Mouse (Mus musculus): ENCODE data around the gene Drc7. TPM values are rescaled to one million over a fixed set of nuclear protein-coding genes. Genes with fewer than 3 reads are reported as not detected.
"Not testable (repeated sequence)": the region's sequence is repeated elsewhere in the genome, so short reads cannot be mapped to it uniquely, and the experiment has no call there.

The Drc7 gene
- total RNA-seq (2021) = not detected
- long read RNA-seq, experiment 1 = 0 reads
- long read RNA-seq, experiment 2 = 0 reads

- DNase-seq (ENCODE audit: low spot score in 2 of 2) = no peak
Measured at GRCm38 (mm10) chr8:95054927-95055510, at the start of gene Drc7. TSS of gene Drc7 (plus strand) at chr8:95055103.

GRCm38 (mm10) chr8:95012442-95012919 is 42.4 kb upstream of the Drc7 start:
- no peak for DNase-seq (ENCODE audit: low spot score in 2 of 2)

GRCm38 (mm10) chr8:95015866-95016265 is 39.0 kb upstream of the Drc7 start:
- no peak for DNase-seq (ENCODE audit: low spot score in 2 of 2)

- no peak for DNase-seq (ENCODE audit: low spot score in 2 of 2)
Measured at GRCm38 (mm10) chr8:95016684-95017083, 38.2 kb upstream of the Drc7 start.

- no peak for DNase-seq (ENCODE audit: low spot score in 2 of 2)
Measured at GRCm38 (mm10) chr8:95017451-95017850, 37.5 kb upstream of the Drc7 start, which contains the start of gene Adgrg3. TSS of gene Adgrg3 (plus strand) at chr8:95017692.

- no peak for DNase-seq (ENCODE audit: low spot score in 2 of 2)
Measured at GRCm38 (mm10) chr8:95017969-95018635, 36.8 kb upstream of the Drc7 start.

- DNase-seq (ENCODE audit: low spot score in 2 of 2) = no peak
Measured at GRCm38 (mm10) chr8:95020293-95020777, 34.6 kb upstream of the Drc7 start.

GRCm38 (mm10) chr8:95020821-95021220 is 34.1 kb upstream of the Drc7 start:
- no peak for DNase-seq (ENCODE audit: low spot score in 2 of 2)

- DNase-seq (ENCODE audit: low spot score in 2 of 2) = no peak
Measured at GRCm38 (mm10) chr8:95023201-95023600, 31.7 kb upstream of the Drc7 start.

- DNase-seq (ENCODE audit: low spot score in 2 of 2) = no peak
Measured at GRCm38 (mm10) chr8:95024387-95024786, 30.5 kb upstream of the Drc7 start.

- no peak for DNase-seq (ENCODE audit: low spot score in 2 of 2)
Measured at GRCm38 (mm10) chr8:95025421-95025820, 29.5 kb upstream of the Drc7 start.

- not testable (repeated sequence) for DNase-seq (ENCODE audit: low spot score in 2 of 2)
Measured at GRCm38 (mm10) chr8:95028391-95028790, 26.5 kb upstream of the Drc7 start.

- no peak for DNase-seq (ENCODE audit: low spot score in 2 of 2)
Measured at GRCm38 (mm10) chr8:95037106-95037925, 17.6 kb upstream of the Drc7 start.

- no peak for DNase-seq (ENCODE audit: low spot score in 2 of 2)
Measured at GRCm38 (mm10) chr8:95041883-95042784, 12.8 kb upstream of the Drc7 start.

GRCm38 (mm10) chr8:95044811-95045210 is 10.1 kb upstream of the Drc7 start:
- DNase-seq (ENCODE audit: low spot score in 2 of 2) = no peak

- no peak for DNase-seq (ENCODE audit: low spot score in 2 of 2)
Measured at GRCm38 (mm10) chr8:95046982-95047381, 7.9 kb upstream of the Drc7 start.

- DNase-seq (ENCODE audit: low spot score in 2 of 2) = no peak
Measured at GRCm38 (mm10) chr8:95047884-95048680, 6.8 kb upstream of the Drc7 start.

GRCm38 (mm10) chr8:95049636-95050035 is 5.3 kb upstream of the Drc7 start:
- no peak for DNase-seq (ENCODE audit: low spot score in 2 of 2)

- DNase-seq (ENCODE audit: low spot score in 2 of 2) = no peak
Measured at GRCm38 (mm10) chr8:95054438-95054837, 465 bp upstream of the Drc7 start.

GRCm38 (mm10) chr8:95056414-95056813 is 1.5 kb downstream of the Drc7 start:
- DNase-seq (ENCODE audit: low spot score in 2 of 2) = no peak
